Mouse (Mus musculus) adrenal gland, postnatal 36 days (tissue): Measurements from ENCODE around the gene Srsf3. TPM values are rescaled to one million over a fixed set of nuclear protein-coding genes. Genes with fewer than 3 reads are reported as not detected.
"Not testable (repeated sequence)": the region's sequence is repeated elsewhere in the genome, so short reads cannot be mapped to it uniquely, and the experiment has no call there.

Experiments used
- DNase-seq, 2 experiments: peaks; one replicate each; pipeline ENCODE4 v3.0.0; 2021; ENCODE audit warnings: mixed read lengths in 1 of 2
- total RNA-seq, 2 experiments: library from RNA; stranded (reverse); gene quantifications; 2 replicates each; pipeline ENCODE4 v1.2.3; 2021

The Srsf3 gene
- total RNA-seq, 2 experiments from 2014 or later = 147 to 148 TPM

DNA sequence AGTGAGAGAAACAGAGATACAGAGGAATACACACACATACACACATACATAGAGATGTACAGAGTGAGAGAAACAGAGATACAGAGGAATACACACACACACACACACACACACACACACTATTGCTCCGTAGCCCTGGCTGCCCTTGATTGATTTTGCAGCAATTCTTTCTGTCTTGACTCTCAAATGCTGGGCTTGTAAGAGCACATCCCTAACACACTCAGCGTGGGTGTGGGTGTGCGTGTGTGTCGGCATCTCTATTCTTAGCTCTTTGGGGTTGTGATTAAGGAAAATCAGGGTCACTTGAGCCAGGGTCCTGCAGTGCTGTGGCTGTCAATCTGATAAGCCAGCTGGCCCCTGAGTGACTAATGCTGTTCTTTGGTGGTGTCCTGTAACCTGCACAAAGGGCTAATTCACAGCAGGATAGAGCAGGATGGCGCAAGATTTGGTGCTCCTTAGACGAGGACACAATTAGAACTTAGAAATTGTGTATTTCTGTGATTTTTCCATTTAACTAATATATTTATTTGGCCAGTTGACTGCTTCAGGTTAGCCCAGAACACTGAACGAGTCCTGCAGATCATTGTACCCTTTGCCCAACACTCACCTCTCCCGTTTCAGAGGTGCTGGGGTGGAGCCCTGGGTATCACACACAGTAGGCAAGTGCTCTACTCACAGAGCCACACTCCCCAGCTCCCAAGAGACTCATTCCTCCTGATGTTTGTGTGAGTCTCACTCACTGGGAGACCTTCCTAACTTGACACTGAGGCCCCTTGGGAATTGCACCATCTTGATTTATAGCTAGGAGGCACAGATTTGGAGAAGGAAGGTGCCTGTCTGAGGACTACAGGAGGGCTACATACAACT, 30.9 kb downstream of the Srsf3 start:
- DNase-seq = no peak

DNA sequence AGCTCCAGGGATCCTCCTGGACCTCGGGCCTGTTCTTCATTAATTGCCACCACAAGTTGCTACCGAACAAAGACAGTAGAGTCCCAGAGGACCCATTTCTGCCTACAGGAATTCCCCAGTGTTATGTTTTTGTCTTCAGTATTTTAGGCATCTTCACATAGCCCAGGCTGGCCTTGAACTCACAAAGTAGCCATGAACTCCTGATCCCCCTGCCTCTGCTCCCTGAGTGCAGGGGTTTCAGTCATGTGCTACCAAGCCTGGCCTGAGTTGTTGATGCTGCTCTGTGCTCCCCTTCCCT, 31.5 kb downstream of the Srsf3 start:
- DNase-seq = no peak

DNA sequence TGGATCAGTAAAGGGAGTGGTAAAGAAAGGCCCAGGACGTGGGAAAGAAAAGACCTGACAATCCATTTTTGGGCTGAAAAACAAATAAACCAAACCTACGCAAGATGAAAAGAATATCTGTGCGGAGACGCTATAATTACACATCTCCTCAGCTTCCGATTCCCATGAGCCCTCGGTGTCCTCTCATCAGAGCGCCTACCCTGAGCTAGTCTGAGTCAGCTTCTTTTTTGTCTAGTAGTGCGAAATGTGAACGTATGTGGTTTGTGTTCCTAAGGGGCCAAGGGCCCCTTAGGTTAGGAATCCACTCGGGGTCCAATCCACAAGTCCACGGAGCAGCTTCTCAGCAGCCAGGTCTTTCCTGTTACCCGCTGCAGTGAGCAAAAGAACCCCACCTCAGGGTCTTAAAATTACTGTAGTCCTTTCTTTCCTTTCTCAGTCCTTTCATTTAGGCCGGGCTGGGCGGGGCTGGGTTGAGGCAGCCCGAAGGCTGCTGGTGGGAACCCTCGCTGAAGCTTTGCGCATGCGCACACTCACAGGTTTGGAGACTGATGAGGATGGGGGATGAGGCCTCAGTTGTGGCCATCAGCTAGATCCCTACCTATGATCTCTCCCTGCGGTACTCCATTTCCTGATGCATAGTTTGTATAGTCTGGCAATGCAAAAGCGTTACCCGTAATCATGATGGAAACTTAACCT, 33.0 kb downstream of the Srsf3 start:
- no peak for DNase-seq

DNA sequence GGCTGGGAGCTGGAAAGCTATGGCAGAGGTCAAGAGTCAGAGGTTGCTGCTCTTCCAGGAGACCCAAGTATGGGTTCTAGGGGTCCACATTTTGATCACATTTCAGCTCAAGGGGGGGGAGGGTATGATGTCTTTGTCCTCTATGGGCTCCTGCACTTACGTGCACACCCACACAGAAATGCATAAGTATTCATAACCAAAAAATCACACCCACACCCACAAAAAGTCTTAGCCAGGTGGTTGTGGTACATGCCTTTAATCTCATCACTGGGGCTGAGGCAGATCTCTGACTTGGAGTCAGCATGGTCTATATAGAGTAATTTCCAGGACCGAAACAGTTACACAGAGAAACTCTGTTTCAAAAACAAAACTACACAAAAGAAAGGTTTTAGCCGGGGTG, 33.5 kb downstream of the Srsf3 start:
- no peak for DNase-seq

GRCm38 (mm10) chr17:29067416-29067815, 35.0 kb downstream of the Srsf3 start:
- not testable (repeated sequence) for DNase-seq

GRCm38 (mm10) chr17:29067847-29068246, 35.4 kb downstream of the Srsf3 start:
- DNase-seq = no peak

GRCm38 (mm10) chr17:29069063-29069462, 36.6 kb downstream of the Srsf3 start:
- no peak for DNase-seq

GRCm38 (mm10) chr17:29071820-29072219, 39.4 kb downstream of the Srsf3 start:
- no peak for DNase-seq

- DNase-seq = no peak
Measured at GRCm38 (mm10) chr17:29072701-29073307, 40.4 kb downstream of the Srsf3 start.

DNA sequence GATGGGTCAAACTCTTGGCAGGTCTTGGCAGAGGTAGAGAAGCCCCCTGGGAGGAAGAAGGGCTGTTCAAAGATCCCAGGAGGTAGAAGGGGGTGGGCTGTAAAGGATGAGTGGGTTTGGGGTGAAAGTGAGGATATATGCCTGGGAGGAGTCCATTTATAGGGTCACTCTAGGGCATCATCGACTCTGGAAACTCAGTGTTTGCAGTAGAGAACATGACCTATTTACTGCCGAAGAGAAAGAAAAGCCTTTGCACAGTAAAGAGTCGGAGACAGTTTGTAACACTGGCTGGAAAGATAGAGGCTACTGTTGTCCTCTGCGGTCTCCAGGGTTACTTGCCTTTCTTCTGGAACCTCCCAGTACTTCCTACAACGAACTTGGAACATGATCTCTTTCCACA, 40.9 kb downstream of the Srsf3 start:
- no peak for DNase-seq

- no peak for DNase-seq
Measured at GRCm38 (mm10) chr17:29074085-29074484, 41.7 kb downstream of the Srsf3 start.

DNA sequence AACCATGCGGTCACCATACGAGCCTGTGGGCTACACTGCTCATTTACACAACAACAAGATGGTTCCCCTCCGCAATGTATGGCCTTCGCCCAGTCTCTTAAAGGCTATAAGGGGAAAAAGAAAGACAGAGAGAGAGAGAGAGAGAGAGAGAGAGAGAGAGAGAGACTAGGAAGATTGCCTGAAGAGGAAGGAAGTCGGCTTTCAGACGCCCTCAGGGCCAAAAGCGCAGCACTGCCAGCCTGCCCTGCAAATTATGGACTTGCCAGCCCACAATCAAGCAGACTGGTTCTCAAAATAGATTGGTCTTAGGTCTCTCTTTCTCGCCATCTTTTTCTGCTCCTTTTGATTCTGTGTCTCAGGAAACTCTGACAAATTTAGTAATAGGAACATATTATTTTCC, 43.8 kb downstream of the Srsf3 start:
- no peak for DNase-seq

- DNase-seq = peak; percentile 53 to 65
Measured at GRCm38 (mm10) chr17:29077786-29078509, 45.5 kb downstream of the Srsf3 start.

DNA sequence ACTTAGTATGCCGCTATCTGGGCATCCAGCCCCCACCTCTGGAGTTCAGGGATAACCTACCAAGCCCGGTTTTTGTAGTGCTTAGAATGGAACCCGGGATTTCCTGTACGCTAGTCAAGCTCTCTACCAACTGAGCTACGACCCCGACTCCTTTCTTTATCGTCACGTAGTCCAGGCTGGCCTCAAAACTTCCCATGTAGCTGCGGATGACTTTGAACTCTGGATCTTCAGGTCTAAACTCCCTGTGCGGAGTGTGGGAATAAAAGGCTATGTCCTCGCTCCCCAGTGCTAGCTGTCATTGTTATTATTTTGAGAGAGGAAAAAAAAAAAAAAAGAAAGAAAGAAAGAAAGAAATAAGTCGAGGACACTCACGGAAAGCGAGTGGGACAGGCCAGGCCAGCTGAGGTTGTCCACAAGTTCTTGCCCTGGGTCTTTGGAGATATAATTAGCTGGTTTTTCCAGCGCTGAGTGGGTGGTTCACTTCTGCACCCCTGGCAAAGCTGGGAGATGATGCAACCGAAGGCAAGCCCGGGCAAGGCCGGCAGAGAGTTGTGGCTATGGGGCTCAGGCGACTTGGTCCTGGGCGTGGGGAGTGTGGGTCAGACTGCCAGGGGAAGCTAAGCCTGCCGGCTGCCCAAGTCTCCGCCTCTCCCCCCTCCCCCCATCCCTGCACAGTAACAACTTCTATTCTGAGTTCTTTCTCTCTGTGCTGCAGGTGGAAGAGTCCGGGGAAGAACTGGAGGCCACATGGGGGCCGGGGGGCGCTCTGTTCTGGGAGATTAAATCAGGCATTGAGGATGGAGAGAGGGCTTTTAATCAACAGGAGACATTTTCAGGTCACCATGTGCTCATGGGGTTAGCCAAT, 46.3 kb downstream of the Srsf3 start:
- DNase-seq = peak; percentile 80 to 84

- no peak for DNase-seq
Measured at GRCm38 (mm10) chr17:29080758-29081617, 48.6 kb downstream of the Srsf3 start.

- DNase-seq = peak in 1 of 2 experiments; percentile 12
Measured at GRCm38 (mm10) chr17:29081618-29082381, 49.4 kb downstream of the Srsf3 start.

- no peak for DNase-seq
Measured at GRCm38 (mm10) chr17:29083586-29083985, 51.2 kb downstream of the Srsf3 start.

DNA sequence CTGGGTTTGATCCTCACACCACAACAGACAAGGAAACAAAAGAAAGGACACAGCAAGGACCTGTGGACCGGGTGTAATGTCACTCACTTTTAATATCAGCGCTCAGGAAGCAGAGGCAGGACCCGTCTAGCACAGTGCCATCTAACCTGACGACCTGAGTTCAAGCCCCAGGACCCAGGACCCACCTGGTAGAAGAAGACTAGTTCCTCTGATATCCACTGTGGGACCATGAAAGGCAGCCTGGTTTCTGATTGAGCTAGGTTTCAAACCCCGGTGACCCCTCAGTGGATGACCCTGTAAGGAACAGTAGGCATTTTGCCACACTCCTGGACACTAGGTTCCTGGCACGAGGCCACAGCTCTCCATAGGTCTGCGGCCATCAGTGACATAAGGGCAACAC, 52.2 kb downstream of the Srsf3 start:
- DNase-seq = no peak

- no peak for DNase-seq
Measured at GRCm38 (mm10) chr17:29085266-29085665, 52.8 kb downstream of the Srsf3 start.

- no peak for DNase-seq
Measured at GRCm38 (mm10) chr17:29086916-29087315, 54.5 kb downstream of the Srsf3 start.
